Mouse (Mus musculus): ENCODE measurements around the gene Mif4gd. TPM values are rescaled to one million over a fixed set of nuclear protein-coding genes. Genes with fewer than 3 reads are reported as not detected.

Mif4gd gene
- total and polyA plus RNA-seq, 3 experiments: 143 to 177 (median 174) TPM

DNA sequence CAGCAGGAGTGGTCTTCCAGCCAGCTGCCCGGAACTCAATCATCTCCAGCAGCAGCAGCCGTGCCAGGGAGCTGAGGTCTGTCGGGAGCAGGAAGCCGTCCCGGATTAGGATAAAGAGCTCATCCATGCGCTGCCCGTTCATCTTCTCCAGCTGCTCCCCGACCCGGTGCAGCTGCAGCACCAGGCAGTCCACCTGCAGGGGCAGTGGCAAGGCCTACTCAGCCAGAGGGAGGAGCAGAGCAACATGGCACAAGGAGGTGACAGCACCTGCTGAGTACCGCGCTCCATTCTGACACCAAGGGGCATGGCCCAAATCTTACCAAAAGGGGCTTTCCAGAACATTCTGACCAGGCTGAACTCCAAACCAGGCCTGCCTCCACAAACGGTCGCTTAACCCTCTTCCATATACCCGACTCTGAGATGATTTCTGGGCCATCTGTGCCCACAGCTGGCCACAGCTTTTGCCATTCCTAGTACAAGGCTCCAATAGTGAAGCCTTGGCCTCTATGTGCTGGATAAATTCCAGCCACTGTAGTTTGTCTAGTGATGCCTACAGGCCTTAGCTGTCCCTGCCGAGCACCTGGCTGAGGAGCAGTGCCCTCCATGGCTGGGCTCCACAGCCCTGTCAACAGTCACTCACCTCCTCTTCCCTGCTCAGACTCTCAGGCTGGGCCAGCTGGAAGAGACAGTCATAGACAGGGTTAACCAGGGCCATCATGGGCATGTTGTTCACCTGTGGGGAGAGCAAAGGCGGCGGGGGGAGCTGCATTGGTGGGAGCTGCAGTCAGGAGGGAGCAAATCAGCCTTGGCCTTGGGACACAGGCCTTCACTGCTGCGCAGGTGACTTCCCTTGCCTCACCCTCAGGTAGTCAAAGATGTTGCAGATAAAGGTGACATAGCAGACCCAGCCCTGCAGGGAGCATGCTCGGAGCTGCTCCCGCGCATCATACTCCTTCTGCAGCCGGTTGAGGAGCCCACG is 4.1 kb downstream of the Mif4gd start (continued):
- TF ChIP-seq CHD1 (IDR thresholded peaks at IDR 0.05; ENCODE audit: low read depth, low read length) (no peak), USF2 (conservative IDR thresholded peaks at IDR 0.05; ENCODE audit: low read depth, low read length) (no peak), JUND (conservative IDR thresholded peaks at IDR 0.05; ENCODE audit: low read depth, low read length) (no peak), UBTF (IDR thresholded peaks at IDR 0.05; ENCODE audit: low read depth, low read length) (peak; percentile 65; the same call in 1 of the 2 replicates), MAX (IDR thresholded peaks at IDR 0.05; ENCODE audit: low read length) (no peak), TBP (conservative IDR thresholded peaks at IDR 0.05; ENCODE audit: low read depth, low read length) (no peak), CHD2 (IDR thresholded peaks at IDR 0.05; ENCODE audit: low read length) (peak; percentile 39; the same call in 1 of the 2 replicates), GABPA (IDR thresholded peaks at IDR 0.05; ENCODE audit: insufficient replicate concordance, low read depth, low read length) (no peak), USF1 (IDR thresholded peaks at IDR 0.05; ENCODE audit: low read depth, low read length) (no peak), NRF1 (IDR thresholded peaks at IDR 0.05; ENCODE audit: low read depth, low read length) (no peak)

DNA sequence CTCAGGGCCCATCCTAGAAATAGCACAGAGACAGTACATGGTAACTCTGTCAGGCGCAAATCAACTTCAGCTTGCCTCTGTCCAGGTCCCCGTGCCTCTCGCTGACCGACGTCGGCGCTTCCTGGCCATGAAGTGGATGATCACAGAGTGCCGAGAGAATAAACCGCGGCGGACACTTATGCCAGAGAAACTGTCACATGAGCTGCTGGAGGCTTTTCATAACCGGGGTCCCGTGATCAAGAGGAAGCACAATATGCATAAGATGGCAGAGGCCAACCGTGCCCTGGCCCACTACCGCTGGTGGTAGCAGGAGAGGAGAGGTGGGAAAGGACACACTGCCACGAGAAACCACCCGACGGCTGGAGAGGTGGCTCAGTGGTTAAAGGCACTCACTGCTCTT is 6.0 kb downstream of the Mif4gd start:
- H3K9ac ChIP-seq (ENCODE audit: insufficient read depth, low read depth): no peak overlapping the region
- peak; percentile 79; the same call in 1 of the 2 replicates for TF ChIP-seq POLR2AphosphoS2 (IDR thresholded peaks at IDR 0.05; ENCODE audit: low read depth, low read length)
- no peak for TF ChIP-seq PAX5 (IDR thresholded peaks at IDR 0.05; ENCODE audit: low read length)
- TF ChIP-seq ZMIZ1 (IDR thresholded peaks at IDR 0.05; ENCODE audit: low read depth, low read length): 0 out of 2 replicates have a peak, but pooled peaks have one; percentile 64
- TF ChIP-seq CHD2 (IDR thresholded peaks at IDR 0.05; ENCODE audit: low read length): no peak
- no peak for TF ChIP-seq MYC (IDR thresholded peaks at IDR 0.05; ENCODE audit: low read depth, low read length)
- TF ChIP-seq POLR2A (IDR thresholded peaks at IDR 0.05; ENCODE audit: low read depth, low read length): peak; percentile 46; the same call in 1 of the 2 replicates
- in situ Hi-C loops (cut with MboI; ENCODE audit: low pct_ligation_motif_present, low pct_unique_long_range_greater_than_20kb, low sequenced_read_pairs) (loop anchor here (25.0 kb wide), 1 partner anchor 406 kb away; the partner anchor contains the start of gene Galk1), dilution Hi-C loops (cut with MboI; ENCODE audit: extremely low pct_ligation_motif_present, extremely low pct_unique_long_range_greater_than_20kb, low sequenced_read_pairs) (no loop called here)
- H3K4me2 ChIP-seq (ENCODE audit: insufficient read depth, low read depth, poor library complexity, severe bottlenecking): no peak overlapping the region
- H3K79me2 ChIP-seq (replicated peaks; ENCODE audit: control insufficient read depth, extremely low read depth, insufficient read depth, poor library complexity, severe bottlenecking): peaks cover 78% of the 10 kb centered on the region
- H3K36me3 ChIP-seq (replicated peaks in 1 of 2; ENCODE audit: control insufficient read depth in 1 of 2, insufficient read depth in 1 of 2, low read length in 1 of 2): peaks cover 55 to 70% of the 10 kb centered on the region in 2 experiments
- no peaks in the 10 kb centered on the region for H3K9me3 ChIP-seq (replicated peaks; ENCODE audit: low read length)
- no peak overlapping the region for H3K27ac ChIP-seq (ENCODE audit: insufficient read depth, low read depth)
- DNase-seq (ENCODE audit: extremely low read depth): no peak
- peaks cover 35 to 74% of the 10 kb centered on the region in 2 experiments for H3K4me1 ChIP-seq (ENCODE audit: control insufficient read depth in 1 of 2, insufficient read depth in 2 of 2)
- no peaks in the 10 kb centered on the region for H3K27me3 ChIP-seq (replicated peaks)
- H3K4me3 ChIP-seq (replicated peaks in 1 of 3; ENCODE audit: low read depth in 2 of 3, low read length in 2 of 3, poor library complexity in 1 of 3): no peak overlapping the region

DNA sequence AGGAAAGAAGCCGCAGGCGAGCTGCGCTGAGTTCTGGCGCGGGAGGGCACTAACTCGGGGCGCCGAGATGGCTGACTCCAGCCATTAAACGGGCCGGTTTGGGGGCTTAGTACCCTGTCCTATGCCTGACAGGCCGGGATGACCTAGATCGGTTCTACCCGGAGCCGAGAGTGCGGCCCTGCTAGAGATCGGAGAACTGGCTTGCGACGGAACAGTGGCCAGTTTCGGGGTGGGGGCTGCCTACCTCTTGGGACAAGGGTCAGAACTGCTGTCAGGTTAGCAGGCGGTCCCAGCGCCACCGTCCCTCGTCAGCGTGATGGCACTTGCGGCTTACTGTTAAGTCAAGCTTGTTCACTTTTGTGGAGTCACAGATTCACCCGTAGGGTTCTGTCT is 8.5 kb downstream of the Mif4gd start:
- H3K4me1 ChIP-seq (ENCODE audit: control insufficient read depth in 1 of 2, insufficient read depth in 2 of 2): peaks cover 34 to 74% of the 10 kb centered on the region in 2 experiments
- TF ChIP-seq BHLHE40 (IDR thresholded peaks at IDR 0.05; ENCODE audit: low read depth, low read length) (no peak), SIN3A (IDR thresholded peaks at IDR 0.05; ENCODE audit: low read length) (peak; percentile 12; the same call in 1 of the 2 replicates), UBTF (IDR thresholded peaks at IDR 0.05; ENCODE audit: low read depth, low read length) (peak; percentile 2; the same call in 1 of the 2 replicates)
- H3K79me2 ChIP-seq (replicated peaks; ENCODE audit: control insufficient read depth, extremely low read depth, insufficient read depth, poor library complexity, severe bottlenecking): peaks cover 81% of the 10 kb centered on the region
- peak overlapping the region; percentile 82 for H3K27ac ChIP-seq (ENCODE audit: insufficient read depth, low read depth)
- in situ Hi-C loops (cut with MboI; ENCODE audit: low pct_ligation_motif_present, low pct_unique_long_range_greater_than_20kb, low sequenced_read_pairs): loop anchor here (25.0 kb wide), 1 partner anchor 408 kb away; the partner anchor contains the start of gene Galk1
- H3K4me2 ChIP-seq (ENCODE audit: insufficient read depth, low read depth, poor library complexity, severe bottlenecking): peak overlapping the region; percentile 87; the same call in 1 of the 2 replicates
- dilution Hi-C loops (cut with MboI; ENCODE audit: extremely low pct_ligation_motif_present, extremely low pct_unique_long_range_greater_than_20kb, low sequenced_read_pairs): no loop called here
- peak overlapping the region; percentile 81 to 93 (median 84) for H3K4me3 ChIP-seq (replicated peaks in 1 of 3; ENCODE audit: low read depth in 2 of 3, low read length in 2 of 3, poor library complexity in 1 of 3)
- DNase-seq (ENCODE audit: extremely low read depth): no peak
- no peaks in the 10 kb centered on the region for H3K27me3 ChIP-seq (replicated peaks)
- H3K9me3 ChIP-seq (replicated peaks; ENCODE audit: low read length): no peaks in the 10 kb centered on the region
- H3K36me3 ChIP-seq (replicated peaks in 1 of 2; ENCODE audit: control insufficient read depth in 1 of 2, insufficient read depth in 1 of 2, low read length in 1 of 2): peaks cover 50 to 71% of the 10 kb centered on the region in 2 experiments
- H3K9ac ChIP-seq (ENCODE audit: insufficient read depth, low read depth): peak overlapping the region; percentile 97

Data from CH12.LX (cell line).